Mouse (Mus musculus) hindbrain, embryonic 11.5 days (tissue): ENCODE results near the gene Rtp3. TPM values are rescaled to one million over a fixed set of nuclear protein-coding genes. Genes with fewer than 3 reads are reported as not detected.

Experiments
- ATAC-seq: fragments of 200-750 bp; cut with Nextera tagmentation; 2 replicates; pipeline ENCODE4 v1.8.0; 2017; ENCODE audit warnings: mild to moderate bottlenecking, moderate TSS enrichment, moderate library complexity; ENCODE audit not compliant: low FRiP score
- DNase-seq: peaks from one replicate; pipeline ENCODE4 v3.0.0-alpha.2; 2015; ENCODE audit warnings: low spot score
- H3K27ac ChIP-seq: fragments of 300-500 bp; sonication (generic); 2 replicates; pipeline ENCODE4 v1.5.1; 2014; ENCODE audit warnings: mild to moderate bottlenecking, low read depth, low read length
- H3K27me3 ChIP-seq: fragments of 300-500 bp; sonication (generic); 2 replicates; pipeline ENCODE4 v1.6.1; 2014; ENCODE audit warnings: mild to moderate bottlenecking, low read length, moderate library complexity, mixed read lengths; ENCODE audit not compliant: control insufficient read depth, insufficient read depth
- H3K36me3 ChIP-seq: fragments of 300-500 bp; sonication (generic); 2 replicates; pipeline ENCODE4 v1.6.1; 2014; ENCODE audit warnings: mild to moderate bottlenecking, low read length, moderate library complexity, mixed read lengths; ENCODE audit not compliant: control insufficient read depth, insufficient read depth
- H3K4me1 ChIP-seq: fragments of 300-500 bp; sonication (generic); replicated peaks from 2 replicates; pipeline ENCODE4 v1.6.1; 2014; ENCODE audit warnings: low read length, mixed read lengths; ENCODE audit not compliant: control insufficient read depth, insufficient read depth
- H3K4me2 ChIP-seq: fragments of 300-500 bp; sonication (generic); replicated peaks from 2 replicates; pipeline ENCODE4 v1.6.1; 2014; ENCODE audit warnings: mild to moderate bottlenecking, low read depth, low read length
- H3K4me3 ChIP-seq: fragments of 300-500 bp; sonication (generic); 2 replicates; pipeline ENCODE4 v1.5.1; 2014; ENCODE audit warnings: low read depth, low read length
- H3K9ac ChIP-seq: fragments of 300-500 bp; sonication (generic); 2 replicates; pipeline ENCODE4 v1.6.1; 2014; ENCODE audit warnings: low read depth, low read length
- H3K9me3 ChIP-seq: fragments of 300-500 bp; sonication (generic); 2 replicates; pipeline ENCODE4 v1.6.1; 2016; ENCODE audit warnings: low read length; ENCODE audit not compliant: control insufficient read depth
- WGBS: fragments of 180-500 bp; shearing (Covaris S2); extraction: QIAGEN DNeasy Blood & Tissue Kit; methylation state at CpG from one replicate; pipeline ENCODE4 v1.1.7; 2014; 5-methylcytosine and 5-hydroxymethylcytosine counted together
- polyA plus RNA-seq: library from polyadenylated mRNA; unstranded; fragments of >200 nt; fragmentation: Nextera tagmentation; extraction: Ambion mirVana; gene quantifications from 2 replicates; pipeline ENCODE4 v1.2.1, GENCODE M21; 2014

Gene Rtp3
- polyA plus RNA-seq, 1 experiment from 2014 or later, result not detected

DNA sequence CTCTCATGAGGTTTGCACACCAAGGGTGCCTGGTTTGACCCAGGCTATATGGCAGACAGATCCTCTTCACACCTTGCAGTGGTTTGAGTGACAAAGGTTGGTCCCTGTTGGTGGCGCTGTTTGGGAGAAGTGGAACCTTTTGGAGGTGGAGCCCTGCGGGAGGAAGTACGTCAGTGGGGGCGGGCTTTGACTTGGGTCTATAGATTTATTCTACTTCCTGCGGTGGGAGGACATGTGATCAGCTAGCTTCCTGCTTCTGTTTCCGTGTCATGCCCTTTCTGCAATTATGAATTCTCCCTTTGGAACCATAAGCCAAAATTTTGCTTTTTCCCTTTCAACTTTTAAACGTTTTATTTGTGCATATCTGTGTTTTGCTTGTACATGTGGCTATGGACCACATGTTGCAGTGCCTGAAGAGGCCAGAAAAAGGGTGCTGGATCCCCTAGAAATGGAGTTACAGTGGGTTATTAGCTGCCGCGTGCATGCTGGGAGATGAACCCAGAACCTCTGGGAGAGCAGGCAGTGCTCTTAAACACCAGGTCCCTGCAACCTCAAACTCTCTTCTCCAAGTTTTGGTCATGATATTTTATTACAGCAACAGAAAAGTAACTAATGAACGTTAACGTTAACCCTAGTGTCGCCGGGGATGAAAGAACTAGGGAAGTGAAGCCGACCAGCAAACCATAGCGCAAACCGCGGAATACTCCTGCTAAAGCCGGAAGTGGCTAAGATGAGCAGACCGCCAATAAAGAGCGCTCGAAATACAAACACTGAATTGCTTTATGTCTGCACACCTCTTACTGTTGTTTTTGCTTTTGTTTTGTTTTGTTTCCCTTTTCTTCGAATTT, 25.1 kb downstream of the Rtp3 start:
- H3K4me2 ChIP-seq, result no peak overlapping the region

GRCm38 (mm10) chr9:110963566-110964115, 26.7 kb downstream of the Rtp3 start:
- no peak for DNase-seq
- Histone ChIP-seq H3K27ac (no peak overlapping the region), H3K4me3 (no peak overlapping the region), H3K27me3 (no peaks in the 10 kb centered on the region), H3K9ac (no peak overlapping the region), H3K9me3 (no peaks in the 10 kb centered on the region), H3K4me1 (no peaks in the 10 kb centered on the region), H3K4me2 (no peak overlapping the region), H3K36me3 (no peaks in the 10 kb centered on the region)
- no peak for ATAC-seq
- 93% methylated on average over 8 of the region's 8 CpGs for WGBS

More for the DNA sequence above, 25.1 kb downstream of the Rtp3 start:
- no peaks in the 10 kb centered on the region for H3K4me1 ChIP-seq
- DNase-seq, result no peak
- no peaks in the 10 kb centered on the region for H3K36me3 ChIP-seq
- H3K4me3 ChIP-seq, result no peak overlapping the region
- no peak overlapping the region for H3K27ac ChIP-seq
- H3K9ac ChIP-seq, result no peak overlapping the region
- H3K9me3 ChIP-seq, result no peaks in the 10 kb centered on the region
- no peak for ATAC-seq
- H3K27me3 ChIP-seq, result no peaks in the 10 kb centered on the region
- 90% methylated on average over 22 of the region's 22 CpGs for WGBS

DNA sequence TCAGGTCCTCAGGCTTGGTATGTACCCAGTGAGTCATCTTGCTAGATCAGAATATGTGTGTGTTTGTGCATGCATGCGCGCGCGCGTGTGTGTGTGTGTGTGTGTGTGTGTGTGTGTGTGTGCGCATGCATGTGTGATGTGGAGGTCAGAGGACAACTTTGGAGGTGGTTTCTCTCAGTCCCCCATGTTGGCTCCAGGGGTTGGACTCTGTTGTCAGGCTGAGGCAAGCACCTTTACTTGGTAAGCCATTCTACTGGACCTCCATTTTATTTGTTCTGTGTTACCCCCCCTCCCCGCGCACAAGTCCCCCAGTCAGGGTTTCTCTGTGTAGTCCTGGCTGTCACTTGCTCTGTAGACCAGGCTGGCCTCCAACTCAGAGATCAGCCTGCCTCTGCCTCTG, 29.0 kb downstream of the Rtp3 start:
- no peak for ATAC-seq
- Histone ChIP-seq H3K4me3 (no peak overlapping the region), H3K36me3 (no peaks in the 10 kb centered on the region), H3K4me2 (no peak overlapping the region), H3K9ac (no peak overlapping the region), H3K4me1 (no peaks in the 10 kb centered on the region), H3K9me3 (no peaks in the 10 kb centered on the region), H3K27me3 (no peaks in the 10 kb centered on the region), H3K27ac (no peak overlapping the region)
- DNase-seq, result no peak
- WGBS, result 100% methylated on average over 8 of the region's 8 CpGs

- WGBS, result 86% methylated on average over 13 of the region's 13 CpGs
- Histone ChIP-seq H3K36me3 (no peaks in the 10 kb centered on the region), H3K4me1 (no peaks in the 10 kb centered on the region), H3K27ac (no peak overlapping the region), H3K9ac (no peak overlapping the region), H3K4me3 (no peak overlapping the region), H3K27me3 (no peaks in the 10 kb centered on the region), H3K9me3 (no peaks in the 10 kb centered on the region), H3K4me2 (no peak overlapping the region)
- DNase-seq (no peak), ATAC-seq (no peak)
Measured at GRCm38 (mm10) chr9:110960230-110961149, 29.9 kb downstream of the Rtp3 start.

GRCm38 (mm10) chr9:110959669-110960068, 30.7 kb downstream of the Rtp3 start:
- H3K36me3 ChIP-seq, result no peaks in the 10 kb centered on the region

GRCm38 (mm10) chr9:110955962-110956361, 34.4 kb downstream of the Rtp3 start:
- 86% methylated on average over 6 of the region's 6 CpGs for WGBS
- ATAC-seq (no peak), DNase-seq (no peak)
- H3K4me3 ChIP-seq, result no peak overlapping the region
- H3K4me2 ChIP-seq, result no peak overlapping the region
- no peaks in the 10 kb centered on the region for H3K4me1 ChIP-seq
- 0 out of 2 replicates have a peak, but pooled peaks cover 3% of the 10 kb centered on the region for H3K27me3 ChIP-seq
- no peak overlapping the region for H3K9ac ChIP-seq
- H3K9me3 ChIP-seq, result no peaks in the 10 kb centered on the region
- H3K36me3 ChIP-seq, result no peaks in the 10 kb centered on the region
- H3K27ac ChIP-seq, result no peak overlapping the region

More at GRCm38 (mm10) chr9:110959669-110960068, 30.7 kb downstream of the Rtp3 start:
- H3K27ac ChIP-seq, result no peak overlapping the region
- H3K9me3 ChIP-seq, result no peaks in the 10 kb centered on the region
- ATAC-seq (no peak), DNase-seq (no peak)
- no peaks in the 10 kb centered on the region for H3K4me1 ChIP-seq
- no peak overlapping the region for H3K4me3 ChIP-seq
- H3K27me3 ChIP-seq, result no peaks in the 10 kb centered on the region
- no peak overlapping the region for H3K4me2 ChIP-seq
- WGBS, result 82% methylated on average over 5 of the region's 5 CpGs
- H3K9ac ChIP-seq, result no peak overlapping the region

- Histone ChIP-seq H3K9me3 (no peaks in the 10 kb centered on the region), H3K4me1 (no peaks in the 10 kb centered on the region), H3K4me2 (no peak overlapping the region), H3K36me3 (no peaks in the 10 kb centered on the region), H3K4me3 (no peak overlapping the region), H3K9ac (no peak overlapping the region), H3K27me3 (0 out of 2 replicates have a peak, but pooled peaks cover 3% of the 10 kb centered on the region), H3K27ac (no peak overlapping the region)
- WGBS, result 66% methylated on average over 2 of the region's 2 CpGs
- no peak for ATAC-seq
- no peak for DNase-seq
Measured at GRCm38 (mm10) chr9:110954681-110955445, 35.5 kb downstream of the Rtp3 start.
